Mouse (Mus musculus) midbrain, postnatal 0 days (tissue): ENCODE measurements around the gene Aftph. TPM values are rescaled to one million over a fixed set of nuclear protein-coding genes. Genes with fewer than 3 reads are reported as not detected.

Source experiments
- ATAC-seq: fragments of 200-750 bp; cut with Nextera tagmentation; 2 replicates; pipeline ENCODE4 v1.8.0; 2017; ENCODE audit warnings: moderate number of reproducible peaks, mild to moderate bottlenecking, moderate TSS enrichment, moderate library complexity; ENCODE audit not compliant: low FRiP score
- DNase-seq: peaks from one replicate; pipeline ENCODE4 v3.0.0-alpha.2; 2015; ENCODE audit warnings: low spot score
- H3K27ac ChIP-seq: fragments of 300-500 bp; sonication (generic); 2 replicates; pipeline ENCODE4 v1.5.1; 2014; ENCODE audit warnings: low read depth, mild to moderate bottlenecking, low read length, mixed read lengths
- H3K27me3 ChIP-seq: fragments of 300-500 bp; sonication (generic); 2 replicates; pipeline ENCODE4 v1.6.1; 2014; ENCODE audit warnings: low read length, control low read depth, mixed read lengths; ENCODE audit not compliant: insufficient read depth
- H3K36me3 ChIP-seq: fragments of 300-500 bp; sonication (generic); 2 replicates; pipeline ENCODE4 v1.6.1; 2014; ENCODE audit warnings: low read length, control low read depth, mixed read lengths; ENCODE audit not compliant: insufficient read depth
- H3K4me1 ChIP-seq: fragments of 300-500 bp; sonication (generic); 2 replicates; pipeline ENCODE4 v1.6.1; 2014; ENCODE audit warnings: mild to moderate bottlenecking, control low read depth, antibody characterized with exemption, low read length, mixed read lengths; ENCODE audit not compliant: insufficient read depth
- H3K4me2 ChIP-seq: fragments of 300-500 bp; sonication (generic); 2 replicates; pipeline ENCODE4 v1.6.1; 2014; ENCODE audit warnings: low read depth, mild to moderate bottlenecking, low read length, mixed read lengths; ENCODE audit not compliant: poor library complexity, severe bottlenecking
- H3K4me3 ChIP-seq: fragments of 300-500 bp; sonication (generic); 2 replicates; pipeline ENCODE4 v1.5.1; 2014; ENCODE audit warnings: low read depth, mild to moderate bottlenecking, low read length, moderate library complexity
- H3K9ac ChIP-seq: fragments of 300-500 bp; sonication (generic); replicated peaks from 2 replicates; pipeline ENCODE4 v1.6.1; 2014; ENCODE audit warnings: mild to moderate bottlenecking, low read length, moderate library complexity, mixed read lengths; ENCODE audit not compliant: poor library complexity, severe bottlenecking
- H3K9me3 ChIP-seq: fragments of 300-500 bp; sonication (generic); 2 replicates; pipeline ENCODE4 v1.6.1; 2016; ENCODE audit warnings: low read length, control low read depth
- CTCF ChIP-seq: IDR thresholded peaks from 2 replicates; pipeline ENCODE4 v1.5.1; 2016; ENCODE audit warnings: antibody characterized with exemption, mild to moderate bottlenecking
- WGBS: fragments of 180-500 bp; shearing (Covaris S2); extraction: QIAGEN DNeasy Blood & Tissue Kit; methylation state at CpG from one replicate; pipeline ENCODE4 v1.1.7; 2014; 5-methylcytosine and 5-hydroxymethylcytosine counted together
- polyA plus RNA-seq: library from polyadenylated mRNA; unstranded; fragments of >200 nt; fragmentation: Nextera tagmentation; extraction: Ambion mirVana; gene quantifications from 2 replicates; pipeline ENCODE4 v1.2.1, GENCODE M21; 2015
- total RNA-seq: library from RNA; depleted of rRNA; stranded (reverse); fragments of >200 nt; gene quantifications from 2 replicates; pipeline ENCODE4 v1.2.3, GENCODE M21; 2014

The Aftph gene
- total and polyA plus RNA-seq, 2 experiments from 2014 or later, result 23.4 to 41.2 TPM

DNA sequence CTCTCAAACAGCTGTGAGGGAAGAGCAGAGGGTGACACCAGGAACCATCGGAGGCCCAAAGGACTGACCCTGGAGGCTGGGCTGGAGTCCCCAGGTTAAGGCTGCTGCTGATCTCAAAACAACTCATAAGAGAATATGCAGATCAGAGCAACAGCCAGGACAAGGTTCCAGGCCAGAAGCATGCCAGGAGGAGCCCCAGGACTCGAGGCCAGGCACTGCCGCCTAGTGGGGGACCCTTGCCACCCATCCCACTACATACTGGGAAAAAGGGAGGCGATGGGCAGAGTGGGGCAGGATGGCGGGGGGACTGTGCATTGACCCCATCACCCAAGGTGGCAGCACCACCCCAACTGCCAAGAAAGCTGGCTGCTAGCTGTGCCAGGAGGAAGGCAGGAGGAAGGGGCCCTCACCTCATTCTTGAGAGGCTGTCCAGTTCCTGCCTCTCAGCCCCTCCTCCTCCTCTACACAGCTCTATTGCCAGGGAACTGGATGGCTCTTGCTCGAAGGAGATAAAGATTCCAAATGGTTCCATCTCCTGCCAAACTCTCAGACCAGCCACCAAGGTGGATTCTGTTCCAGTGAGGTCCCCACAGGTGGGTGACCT is 69.5 kb downstream of the Aftph start:
- DNase-seq (peak; percentile 16), ATAC-seq (no peak)
- Histone ChIP-seq H3K27me3 (no peaks in the 10 kb centered on the region), H3K9ac (no peak overlapping the region), H3K36me3 (no peaks in the 10 kb centered on the region), H3K4me2 (no peak overlapping the region), H3K9me3 (no peaks in the 10 kb centered on the region), H3K4me3 (no peak overlapping the region), H3K27ac (no peak overlapping the region), H3K4me1 (no peaks in the 10 kb centered on the region)
- peak; percentile 54 for TF ChIP-seq CTCF
- 44% methylated on average over 6 of the region's 6 CpGs for WGBS

GRCm38 (mm10) chr11:20664878-20665277 is 76.5 kb downstream of the Aftph start:
- no peak for ATAC-seq
- Histone ChIP-seq H3K9me3 (no peaks in the 10 kb centered on the region), H3K4me3 (no peak overlapping the region), H3K9ac (no peak overlapping the region), H3K4me1 (no peaks in the 10 kb centered on the region), H3K4me2 (no peak overlapping the region), H3K27me3 (no peaks in the 10 kb centered on the region), H3K36me3 (no peaks in the 10 kb centered on the region), H3K27ac (no peak overlapping the region)
- no peak for TF ChIP-seq CTCF
- 25% methylated on average over 9 of the region's 9 CpGs for WGBS
- DNase-seq, result no peak

- Histone ChIP-seq H3K27me3 (no peaks in the 10 kb centered on the region), H3K4me3 (no peak overlapping the region), H3K4me1 (no peaks in the 10 kb centered on the region), H3K36me3 (no peaks in the 10 kb centered on the region), H3K27ac (no peak overlapping the region), H3K9ac (no peak overlapping the region), H3K4me2 (no peak overlapping the region), H3K9me3 (no peaks in the 10 kb centered on the region)
- TF ChIP-seq CTCF, result no peak
- WGBS, result 14% methylated on average over 5 of the region's 5 CpGs
- DNase-seq (no peak), ATAC-seq (no peak)
Measured at GRCm38 (mm10) chr11:20663580-20664198, 77.7 kb downstream of the Aftph start.

GRCm38 (mm10) chr11:20662811-20663210 is 78.6 kb downstream of the Aftph start:
- H3K36me3 ChIP-seq, result no peaks in the 10 kb centered on the region
- H3K27me3 ChIP-seq, result no peaks in the 10 kb centered on the region
- H3K4me1 ChIP-seq, result no peaks in the 10 kb centered on the region
- H3K9ac ChIP-seq, result no peak overlapping the region
- 46% methylated on average over 7 of the region's 7 CpGs for WGBS
- H3K27ac ChIP-seq, result no peak overlapping the region
- DNase-seq, result no peak
- H3K4me2 ChIP-seq, result no peak overlapping the region
- no peaks in the 10 kb centered on the region for H3K9me3 ChIP-seq
- TF ChIP-seq CTCF, result no peak
- no peak overlapping the region for H3K4me3 ChIP-seq
- no peak for ATAC-seq

DNA sequence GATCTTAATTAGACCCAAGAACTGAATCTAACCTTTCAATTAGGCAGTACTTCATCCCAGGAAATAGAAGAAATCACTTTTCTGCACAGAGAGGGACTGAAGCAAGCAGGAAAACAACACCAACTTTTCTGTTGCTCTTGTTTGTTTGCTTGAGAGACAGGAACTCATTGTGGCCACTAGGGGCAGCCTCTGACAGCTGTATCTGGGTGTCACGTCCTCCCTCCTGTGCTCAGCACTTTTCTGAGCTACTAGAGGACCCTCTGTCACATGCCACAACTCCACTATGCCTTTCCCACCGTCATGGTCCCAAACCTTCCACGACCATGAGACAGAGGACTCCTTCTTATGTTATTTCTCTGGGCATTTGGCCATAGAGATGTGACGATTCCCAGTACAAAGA is 79.7 kb downstream of the Aftph start:
- Histone ChIP-seq H3K27me3 (no peaks in the 10 kb centered on the region), H3K9me3 (no peaks in the 10 kb centered on the region), H3K9ac (no peak overlapping the region), H3K36me3 (no peaks in the 10 kb centered on the region), H3K4me2 (no peak overlapping the region), H3K27ac (no peak overlapping the region), H3K4me3 (no peak overlapping the region), H3K4me1 (no peaks in the 10 kb centered on the region)
- TF ChIP-seq CTCF, result peak; percentile 82
- peak; percentile 51 for DNase-seq
- 36% methylated on average over 4 of the region's 4 CpGs for WGBS
- no peak for ATAC-seq
